Mouse (Mus musculus): ENCODE results near the gene Pigx.

DNA sequence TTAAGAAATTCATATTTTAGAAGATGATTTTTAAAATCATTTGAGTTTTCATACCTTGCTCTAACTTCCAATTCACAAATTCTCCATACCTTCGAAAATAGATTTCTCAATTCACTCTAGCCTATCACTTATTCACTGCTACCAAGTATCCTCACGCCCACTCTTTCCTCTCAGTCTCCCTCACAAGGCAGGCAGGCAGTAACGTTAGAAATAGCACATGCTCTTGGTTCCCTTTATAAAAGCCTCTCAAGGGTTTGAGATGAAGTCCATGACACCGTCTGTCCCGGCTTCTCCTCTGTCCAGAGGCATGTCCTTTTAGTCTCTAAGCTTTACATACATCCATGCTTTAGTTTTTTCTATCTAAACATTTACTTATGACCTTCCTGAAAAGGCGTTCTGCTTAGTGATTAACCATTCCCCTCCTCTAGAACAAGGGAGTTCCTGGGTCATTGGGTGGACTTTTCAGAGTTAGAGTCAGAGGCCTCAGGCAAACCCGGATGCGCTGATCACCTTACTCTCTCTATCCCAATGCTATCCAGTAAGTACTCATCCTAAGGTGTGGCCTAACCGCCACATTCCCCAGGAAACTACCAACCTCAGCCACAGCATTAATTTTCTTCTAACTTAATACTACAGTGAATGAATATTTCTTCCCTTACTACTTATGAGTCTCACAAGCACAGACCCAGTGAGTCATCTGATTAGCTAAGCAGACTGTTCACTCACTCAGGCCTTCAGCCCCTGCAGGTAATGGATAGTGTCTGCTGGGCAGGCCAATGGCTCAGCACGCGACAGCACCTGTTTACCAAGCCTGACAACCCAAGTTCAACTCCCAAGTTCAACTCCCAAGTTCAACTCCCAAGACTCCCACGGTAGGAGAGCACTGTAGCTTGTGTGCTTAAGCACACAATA, 30.9 kb downstream of the Pigx start:
- TF ChIP-seq CTCF (IDR thresholded peaks at IDR 0.05; ENCODE audit: extremely low read depth, insufficient read depth, insufficient read length, insufficient replicate concordance) (no peak), POLR2A (IDR thresholded peaks at IDR 0.05; ENCODE audit: low read depth, low read length) (no peak)
